8 mouse cellular contexts compared by ENCODE assay signal in the genomic region with DNA sequence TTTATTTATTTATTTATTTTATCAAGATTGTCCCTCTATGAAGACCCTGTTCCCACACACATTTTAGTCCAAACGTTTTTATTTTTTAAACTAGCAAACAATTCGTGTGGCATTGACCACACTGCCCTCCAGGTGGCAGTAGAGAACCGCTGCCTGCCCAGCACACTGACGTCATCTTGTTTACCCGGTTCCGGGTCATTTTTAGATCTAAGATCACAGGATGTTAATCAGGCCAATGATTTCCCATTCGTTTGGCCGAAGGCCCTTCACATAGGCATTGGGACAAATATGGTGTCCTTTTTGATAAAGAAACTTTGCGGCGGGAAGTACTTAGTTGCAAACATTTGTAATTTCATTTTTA.
DNase-seq lines count a peak whose midpoint lies in the region; ATAC-seq lines count a peak whose summit lies in the region.

No protein-coding gene starts in this region.

- 20% methylated on average over 10 of the region's 10 CpGs for WGBS in embryonic facial prominence, embryonic 10.5 days
- 20% methylated on average over 10 of the region's 10 CpGs for WGBS in limb, embryonic 13.5 days
- 18% methylated on average over 10 of the region's 10 CpGs for WGBS in midbrain, embryonic 16.5 days

- H3K27ac ChIP-seq in embryonic facial prominence, embryonic 10.5 days (replicated peaks), result no peak overlapping the region
- no peak overlapping the region for H3K27ac ChIP-seq in limb, embryonic 13.5 days
- H3K27ac ChIP-seq in midbrain, embryonic 16.5 days (ENCODE audit: low read length), result no peak overlapping the region

- H3K4me1 ChIP-seq in embryonic facial prominence, embryonic 10.5 days, result no peaks in the 10 kb centered on the region
- no peaks in the 10 kb centered on the region for H3K4me1 ChIP-seq in limb, embryonic 13.5 days
- peaks cover 5% of the 10 kb centered on the region for H3K4me1 ChIP-seq in midbrain, embryonic 16.5 days (ENCODE audit: control insufficient read depth, insufficient read depth, low read length)

- no peaks in the 10 kb centered on the region for H3K36me3 ChIP-seq in embryonic facial prominence, embryonic 10.5 days (replicated peaks)
- no peaks in the 10 kb centered on the region for H3K36me3 ChIP-seq in limb, embryonic 13.5 days
- no peaks in the 10 kb centered on the region for H3K36me3 ChIP-seq in midbrain, embryonic 16.5 days (ENCODE audit: control insufficient read depth, insufficient read depth, low read length)

- H3K27me3 ChIP-seq in embryonic facial prominence, embryonic 10.5 days (replicated peaks; ENCODE audit: low read depth, poor library complexity, severe bottlenecking), result no peaks in the 10 kb centered on the region
- H3K27me3 ChIP-seq in limb, embryonic 13.5 days, result no peaks in the 10 kb centered on the region
- no peaks in the 10 kb centered on the region for H3K27me3 ChIP-seq in midbrain, embryonic 16.5 days (ENCODE audit: control insufficient read depth, insufficient read depth, low read depth, low read length)

- peak; percentile 32; the same call in 1 of the 2 replicates for ATAC-seq in limb, embryonic 13.5 days (ENCODE audit: low FRiP score, low read depth)
- peak; percentile 28; the same call in 1 of the 2 replicates for ATAC-seq in midbrain, embryonic 16.5 days

- peak; percentile 85 for DNase-seq in 3T3-L1 (ENCODE audit: low read depth, low spot score)
- DNase-seq in adrenal gland, postnatal 14 days, result peak; percentile 87
- DNase-seq in embryonic facial prominence, embryonic 10.5 days (ENCODE audit: low spot score), result peak; percentile 74
- peak; percentile 95 for DNase-seq in heart, adult 11 months
- peak; percentile 69 for DNase-seq in kidney, adult 11 months
- DNase-seq in spleen, postnatal 10 days (ENCODE audit: low spot score in 2 of 2), result peak; percentile 72 to 83

- no peak overlapping the region for H3K9ac ChIP-seq in limb, embryonic 13.5 days
- no peak overlapping the region for H3K9ac ChIP-seq in midbrain, embryonic 16.5 days (ENCODE audit: low read depth, low read length)

- H3K4me2 ChIP-seq in limb, embryonic 13.5 days (replicated peaks), result peak overlapping the region; percentile 46
- H3K4me2 ChIP-seq in midbrain, embryonic 16.5 days (ENCODE audit: low read length), result peak overlapping the region; percentile 52

- H3K4me3 ChIP-seq in embryonic facial prominence, embryonic 10.5 days, result peak overlapping the region; percentile 38
- peak overlapping the region; percentile 21 for H3K4me3 ChIP-seq in limb, embryonic 13.5 days
- peak overlapping the region; percentile 14 for H3K4me3 ChIP-seq in midbrain, embryonic 16.5 days (ENCODE audit: low read depth, low read length)

- no peaks in the 10 kb centered on the region for H3K9me3 ChIP-seq in embryonic facial prominence, embryonic 10.5 days
- H3K9me3 ChIP-seq in limb, embryonic 13.5 days, result no peaks in the 10 kb centered on the region
- no peaks in the 10 kb centered on the region for H3K9me3 ChIP-seq in midbrain, embryonic 16.5 days (replicated peaks; ENCODE audit: control insufficient read depth, low read length, poor library complexity, severe bottlenecking)
